Mouse (Mus musculus): ENCODE results near the gene Hmx1.
A peak's percentile ranks its signal among the peaks of the same experiment; 100 is the strongest.

Gene Hmx1

DNA sequence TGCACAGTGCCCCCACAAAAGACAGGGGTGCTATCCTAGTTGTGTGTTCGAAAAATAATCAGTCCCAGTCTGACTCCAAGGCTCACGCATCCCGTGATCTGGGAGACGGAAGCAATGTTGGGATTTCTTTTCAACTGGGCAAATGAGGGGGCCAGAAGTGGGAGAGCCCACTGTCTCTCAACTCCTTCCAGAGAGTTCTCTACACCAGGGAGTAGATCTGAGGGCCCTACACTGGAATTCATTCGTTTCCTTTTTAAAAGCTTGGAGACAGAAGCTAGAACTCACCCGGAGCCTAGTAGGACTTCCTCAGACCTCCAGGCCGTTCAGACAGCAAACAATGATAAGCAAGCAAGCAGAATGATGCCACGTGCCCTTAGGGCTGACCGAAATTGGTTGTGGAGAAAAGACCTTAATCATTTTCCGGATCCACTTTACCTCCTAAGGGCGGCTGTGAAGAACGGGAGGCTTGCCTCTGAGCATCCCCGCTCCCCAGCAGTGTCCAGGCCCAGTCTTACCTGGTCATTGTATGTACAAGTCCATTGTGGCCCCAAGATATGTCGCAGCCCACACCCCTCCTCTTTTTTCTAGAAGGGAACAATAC is 9.5 kb downstream of the Hmx1 start:
- no peak for DNase-seq

DNA sequence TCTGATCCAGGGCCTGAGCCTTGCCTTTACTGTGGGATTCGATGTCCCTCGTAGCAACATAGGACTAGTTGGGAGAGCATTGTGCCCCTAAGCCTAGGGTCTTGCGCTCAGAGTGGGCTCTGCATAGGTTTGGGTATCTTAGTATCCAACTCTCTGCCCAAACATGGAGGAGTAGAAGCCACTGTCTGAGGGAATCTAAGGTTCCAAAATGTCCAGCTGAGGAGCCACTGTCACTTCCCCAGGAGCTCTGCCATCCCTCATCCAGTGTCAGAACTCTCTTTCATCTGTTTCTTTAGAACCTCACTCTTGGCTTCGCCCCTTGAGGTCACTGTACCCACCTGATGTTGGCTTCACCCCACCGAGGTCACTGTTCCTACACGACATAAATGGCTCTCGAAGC is 10.2 kb downstream of the Hmx1 start:
- DNase-seq, result no peak

DNA sequence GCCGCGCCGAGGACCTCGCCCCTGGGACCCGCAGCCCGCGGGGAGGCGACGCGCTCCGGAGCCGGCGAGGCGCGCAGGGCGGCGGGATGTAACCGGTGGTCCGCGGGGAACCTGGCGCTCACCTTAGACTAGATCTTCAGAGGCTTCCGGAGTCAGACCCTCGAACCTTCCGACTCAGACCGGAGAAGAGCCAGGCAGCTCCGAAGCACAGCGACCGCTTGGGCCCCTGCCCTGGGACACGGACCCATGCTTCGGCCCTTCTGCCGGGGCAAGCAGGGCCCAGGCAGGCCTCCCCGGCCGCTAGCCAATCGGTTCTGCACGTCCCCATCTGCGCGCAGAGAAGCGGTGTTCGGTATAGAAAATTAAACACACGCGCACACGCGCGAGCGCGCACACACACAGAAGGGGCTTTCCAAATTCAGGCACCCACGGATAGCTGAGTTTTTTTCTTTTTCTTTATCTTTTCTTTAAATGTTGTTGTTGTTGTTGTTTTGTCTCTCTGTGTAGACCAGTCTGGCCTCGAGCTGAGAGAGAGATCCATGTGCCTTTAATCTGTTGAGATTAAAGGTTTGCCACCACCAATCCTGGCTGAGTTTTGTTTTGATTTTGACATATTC is 10.9 kb downstream of the Hmx1 start:
- DNase-seq, result no peak

DNA sequence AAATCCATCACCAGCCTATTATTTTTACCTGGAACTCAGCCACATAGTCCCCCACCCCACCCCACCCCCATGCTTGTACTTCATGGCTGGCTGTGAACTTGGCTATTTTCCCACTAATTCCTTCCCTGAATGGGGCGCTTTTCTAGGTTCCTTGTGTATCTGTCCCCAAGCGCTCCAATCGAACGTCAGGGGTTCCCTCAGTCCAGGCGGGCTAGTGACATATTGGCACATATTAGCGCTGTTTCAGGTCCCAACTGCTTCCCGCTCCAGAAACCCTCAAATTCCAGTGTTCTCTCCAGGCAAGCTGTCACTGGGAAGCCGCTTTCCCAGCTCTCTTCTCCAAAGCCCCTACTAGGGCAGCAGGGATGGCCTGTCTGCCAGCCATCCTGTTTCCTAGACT is 12.3 kb downstream of the Hmx1 start:
- no peak for DNase-seq

DNA sequence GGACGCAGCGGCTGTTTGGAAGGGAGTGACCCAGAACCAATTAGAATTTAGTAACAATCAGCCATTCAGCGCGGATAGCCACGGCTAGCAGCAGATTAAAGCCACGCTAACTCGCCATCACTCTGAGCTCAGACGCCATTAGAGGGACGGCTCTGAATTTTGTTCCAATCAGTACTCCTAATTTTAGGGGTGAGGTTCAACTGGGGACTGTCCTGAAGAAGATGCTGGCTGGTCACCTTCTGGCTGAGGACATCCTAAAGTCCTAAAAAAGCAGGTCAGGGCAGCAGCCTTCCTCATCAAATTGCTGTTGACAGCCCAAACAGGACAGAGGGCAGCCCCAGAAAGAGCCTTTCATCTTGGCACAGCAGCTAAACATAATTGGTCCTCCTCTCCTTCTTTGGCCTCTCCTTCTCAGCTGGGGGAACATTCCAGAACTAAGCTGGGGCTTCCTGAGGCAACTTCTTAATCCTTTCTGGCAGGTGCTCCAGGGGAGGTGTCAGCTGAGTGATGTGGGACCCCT is 18.6 kb downstream of the Hmx1 start:
- DNase-seq, result no peak

DNA sequence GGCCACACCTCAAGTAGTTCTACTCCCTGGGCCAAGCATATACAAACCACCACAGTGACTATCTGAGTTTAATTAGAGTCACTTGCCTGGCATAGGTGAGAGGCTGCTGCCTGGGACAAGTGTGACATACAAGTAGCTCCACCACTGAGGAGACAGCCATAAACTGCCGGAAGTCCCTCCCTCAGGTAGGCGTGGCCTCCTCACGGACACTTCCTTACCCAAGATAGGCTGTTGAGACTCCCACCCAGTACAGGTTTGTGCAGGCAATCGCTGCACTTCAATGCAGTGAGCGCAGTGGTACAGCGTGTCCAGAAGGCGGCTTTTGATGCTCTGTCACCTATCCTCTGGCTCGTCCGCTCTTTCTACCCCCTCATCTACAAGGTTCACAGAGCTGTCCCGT is 22.1 kb downstream of the Hmx1 start:
- DNase-seq, result no peak

DNA sequence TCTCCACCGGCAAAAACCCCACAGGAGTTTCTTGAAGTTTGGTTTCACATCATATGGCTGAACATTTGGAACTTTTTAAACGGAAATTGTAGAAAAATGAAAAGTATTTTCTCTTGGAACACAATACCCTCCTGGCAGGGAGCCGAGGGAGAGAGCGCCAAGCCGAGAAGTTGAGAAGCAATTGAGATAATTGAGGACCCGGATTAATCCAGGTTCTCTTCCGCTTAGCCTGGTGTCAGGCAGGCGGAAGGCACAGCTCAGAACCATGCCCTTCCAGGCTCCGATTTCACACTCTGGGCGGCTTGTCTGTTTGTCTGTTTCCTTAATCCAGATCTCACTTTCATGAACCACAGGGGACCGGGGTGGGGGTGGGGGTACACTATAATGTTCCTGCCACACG is 23.9 kb downstream of the Hmx1 start:
- no peak for DNase-seq

DNA sequence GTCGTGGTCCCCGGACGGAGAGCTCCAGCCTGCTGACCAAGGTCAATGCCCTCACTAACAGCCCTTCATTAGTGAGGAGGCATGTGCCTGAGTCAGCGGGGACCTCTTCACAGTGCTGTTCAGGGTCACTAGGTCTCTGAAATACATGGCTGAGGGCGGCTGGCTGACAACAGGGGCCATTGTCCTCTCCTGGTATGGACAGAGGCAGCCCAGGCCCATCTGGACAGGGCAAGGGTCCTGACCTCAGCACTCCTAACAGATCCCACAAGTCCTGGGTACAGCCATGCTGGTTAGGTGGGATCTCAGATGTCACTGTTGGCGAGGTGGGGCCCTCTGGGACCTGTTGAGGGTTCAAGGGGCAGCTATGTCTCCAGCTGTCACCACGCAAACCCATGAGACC is 28.8 kb downstream of the Hmx1 start:
- DNase-seq, result no peak

DNA sequence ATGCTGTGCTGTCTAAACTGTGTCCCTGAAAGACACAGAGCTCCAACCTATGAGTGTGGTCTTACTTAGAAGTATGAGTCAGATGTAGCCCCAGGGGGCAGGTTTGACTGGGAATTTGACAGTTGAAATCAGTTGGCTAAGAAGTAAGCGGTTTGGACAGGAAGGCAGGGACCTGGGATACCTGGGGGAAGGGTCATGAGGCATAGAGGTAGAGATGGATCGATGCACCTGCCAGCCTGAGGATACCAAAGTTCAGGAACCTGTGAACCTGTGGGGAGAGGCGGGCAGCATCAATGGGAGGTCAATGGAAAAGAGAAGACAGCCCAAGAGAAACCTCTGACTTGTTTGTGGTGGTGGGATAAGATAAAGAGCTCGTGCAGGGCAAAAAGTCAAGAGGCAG is 32.7 kb downstream of the Hmx1 start:
- no peak for DNase-seq

DNA sequence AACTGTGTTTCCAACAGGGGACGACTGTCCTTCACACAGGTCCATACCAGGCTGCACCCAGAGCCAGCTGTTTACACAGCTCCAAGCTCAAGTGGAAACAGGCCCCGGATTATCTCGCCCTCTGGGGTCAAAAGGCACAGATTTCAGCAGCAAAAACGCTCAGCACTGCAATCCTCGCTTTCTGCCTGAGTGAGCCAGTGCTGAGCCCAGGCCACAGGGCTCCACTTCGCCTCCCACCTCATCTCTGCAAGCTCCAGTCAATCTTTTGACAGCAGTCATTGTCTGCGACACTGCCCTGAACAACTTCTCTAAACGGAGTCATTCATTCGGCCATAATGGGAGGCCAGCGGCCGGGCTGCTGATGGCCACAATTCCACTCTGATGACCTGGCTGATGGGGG is 36.3 kb downstream of the Hmx1 start:
- DNase-seq, result no peak

DNA sequence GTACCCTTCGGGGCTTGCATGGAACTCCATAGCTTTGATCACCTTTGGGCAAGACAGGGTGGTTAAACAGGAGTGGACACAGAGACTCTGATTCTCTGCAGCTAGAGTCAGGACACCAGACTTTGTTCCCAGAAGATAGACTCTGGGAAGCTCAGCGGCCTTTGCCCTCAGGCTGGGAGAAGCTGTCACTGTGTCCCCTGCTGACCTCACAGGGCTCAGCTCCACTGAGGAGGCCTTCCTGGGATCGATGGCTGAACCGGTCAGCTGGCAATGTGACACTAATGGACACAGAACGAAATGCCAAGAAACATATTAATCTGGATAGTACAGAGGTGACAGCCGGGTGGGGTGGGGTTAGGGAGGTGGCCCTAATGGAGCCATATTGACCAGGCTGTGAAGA is 39.0 kb downstream of the Hmx1 start:
- DNase-seq, result no peak

DNA sequence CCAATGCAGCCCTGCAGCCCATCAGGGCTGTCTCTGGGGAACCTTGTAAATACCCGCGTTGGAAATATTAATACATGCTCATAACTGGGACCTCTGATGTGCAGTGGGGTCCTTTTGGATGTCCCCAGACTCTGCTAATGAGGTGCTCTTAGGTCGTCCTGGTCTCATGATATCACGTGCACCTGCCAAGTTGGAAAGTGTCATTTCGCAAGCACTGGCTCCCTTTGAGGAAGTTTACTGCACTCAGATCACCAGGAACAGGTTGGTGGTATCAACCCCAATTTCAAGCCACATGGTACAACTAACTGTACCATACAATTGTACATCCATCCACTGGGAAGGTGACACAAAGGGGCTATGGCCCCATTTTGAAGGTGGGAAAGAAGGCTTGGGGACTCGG is 39.5 kb downstream of the Hmx1 start:
- no peak for DNase-seq

DNA sequence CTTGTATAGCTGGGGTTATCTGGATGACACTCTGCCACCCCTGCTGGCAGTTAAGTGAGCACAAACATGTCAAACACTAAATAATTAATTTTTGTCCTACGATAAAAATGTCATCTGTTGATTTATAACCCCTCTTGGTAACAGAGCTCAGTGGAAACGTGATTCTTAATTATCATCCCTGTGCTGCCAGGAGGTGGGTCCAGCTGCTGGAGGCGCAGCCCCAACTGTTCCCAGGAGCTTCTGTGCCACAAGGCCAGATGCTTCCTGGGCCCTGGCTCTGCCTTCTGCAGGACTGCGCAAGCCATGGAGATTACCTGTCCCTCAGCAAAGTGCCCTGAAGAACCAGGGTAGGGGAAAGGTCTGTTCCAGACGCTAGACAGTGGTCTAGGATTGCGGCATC is 43.2 kb downstream of the Hmx1 start:
- no peak for DNase-seq

DNA sequence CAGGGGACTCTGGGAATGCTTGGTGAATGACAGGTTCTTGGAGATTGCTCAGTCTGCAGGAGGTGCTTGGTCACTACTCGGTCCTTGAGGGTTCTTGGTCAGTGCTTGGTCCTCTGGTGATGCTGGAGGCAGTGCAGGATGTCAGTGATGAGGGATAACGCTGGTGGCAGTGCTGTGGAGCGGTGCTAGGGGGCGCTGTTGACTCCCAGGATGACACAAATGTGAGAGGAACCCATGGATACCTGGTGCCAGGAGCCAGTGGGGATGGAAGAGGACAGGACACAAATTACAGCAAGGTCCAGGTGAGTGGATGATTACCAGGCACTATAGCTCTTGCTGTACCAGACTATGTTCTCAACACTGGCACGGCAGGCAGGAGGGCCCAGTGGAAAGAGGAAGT is 45.1 kb downstream of the Hmx1 start:
- DNase-seq, result no peak

DNA sequence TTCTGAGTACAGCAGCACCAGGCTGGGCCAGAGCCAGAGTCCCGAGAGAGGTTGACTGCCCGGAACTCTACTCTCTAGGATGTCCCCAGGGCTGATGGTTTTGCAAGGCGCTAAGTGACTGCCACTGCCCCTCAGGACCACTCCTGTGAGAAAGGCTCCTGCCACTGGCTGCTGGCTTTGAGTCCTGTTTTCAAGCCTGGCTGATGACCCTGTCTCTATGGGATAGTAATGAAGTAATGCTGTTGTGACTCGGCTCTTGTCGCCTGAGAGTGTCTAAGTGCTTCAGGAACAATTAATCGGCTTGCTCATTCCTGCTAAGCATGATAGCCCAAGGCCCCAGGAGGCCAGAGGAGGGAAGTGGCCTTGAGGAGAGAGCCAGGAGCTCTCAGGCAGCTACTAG is 45.8 kb downstream of the Hmx1 start:
- no peak for DNase-seq

DNA sequence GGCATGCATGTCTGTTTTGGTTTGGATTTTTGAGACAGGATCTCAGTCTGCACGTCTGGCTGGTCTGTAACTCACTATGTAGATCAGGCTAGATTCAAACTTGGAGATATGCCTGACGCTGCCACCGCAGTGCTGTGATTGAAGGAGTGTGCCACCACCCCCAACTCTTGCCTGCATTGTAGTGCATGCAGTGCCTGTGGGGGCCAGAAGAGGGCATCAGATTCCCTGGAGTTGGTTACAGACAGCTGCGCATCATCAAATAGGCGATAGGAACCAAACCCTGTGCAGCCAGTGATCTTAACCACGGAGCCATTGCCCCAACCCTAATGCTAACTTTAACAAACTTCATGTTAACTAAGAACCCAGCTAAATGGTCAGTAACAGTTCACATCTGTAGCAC is 49.9 kb downstream of the Hmx1 start:
- no peak for DNase-seq

DNA sequence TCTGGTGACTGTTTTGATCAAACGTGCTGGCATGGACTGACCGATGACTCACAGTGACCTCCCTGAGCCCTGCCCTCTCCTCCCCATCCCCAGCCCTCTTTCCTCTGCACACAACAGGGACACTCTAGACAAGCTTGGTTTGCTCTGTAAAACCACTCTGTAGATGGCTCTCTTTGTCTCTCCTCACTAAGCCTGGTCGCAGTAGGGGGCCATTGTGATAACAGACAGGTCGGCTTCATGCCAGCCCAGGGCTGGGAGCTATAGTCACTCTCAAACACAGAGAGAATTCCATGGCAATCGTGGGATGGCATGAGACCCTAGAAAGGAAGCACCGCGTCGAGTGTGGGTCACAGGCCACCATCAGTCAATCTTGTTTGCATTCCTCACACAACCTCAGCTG is 51.6 kb downstream of the Hmx1 start:
- no peak for DNase-seq

DNA sequence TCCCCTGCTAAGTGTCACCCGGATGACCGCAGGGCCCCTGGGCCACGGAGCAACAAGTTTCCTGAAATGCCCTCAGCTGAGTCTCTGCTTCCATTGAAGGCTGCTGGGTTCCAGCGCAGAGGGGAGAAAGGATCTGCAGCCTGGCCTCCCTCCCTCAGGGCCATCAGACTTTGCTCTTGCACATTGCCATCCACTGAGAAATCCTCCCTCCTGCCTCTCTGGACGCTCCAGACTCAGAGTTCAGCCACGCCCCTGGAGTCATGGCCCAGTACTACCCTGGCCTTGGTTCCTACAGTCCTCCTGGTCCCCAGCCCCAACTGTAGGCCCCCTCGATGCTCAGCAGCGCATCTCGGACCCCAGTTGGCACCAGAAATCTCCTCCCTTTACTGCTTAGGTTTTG is 52.5 kb downstream of the Hmx1 start:
- DNase-seq, result no peak

DNA sequence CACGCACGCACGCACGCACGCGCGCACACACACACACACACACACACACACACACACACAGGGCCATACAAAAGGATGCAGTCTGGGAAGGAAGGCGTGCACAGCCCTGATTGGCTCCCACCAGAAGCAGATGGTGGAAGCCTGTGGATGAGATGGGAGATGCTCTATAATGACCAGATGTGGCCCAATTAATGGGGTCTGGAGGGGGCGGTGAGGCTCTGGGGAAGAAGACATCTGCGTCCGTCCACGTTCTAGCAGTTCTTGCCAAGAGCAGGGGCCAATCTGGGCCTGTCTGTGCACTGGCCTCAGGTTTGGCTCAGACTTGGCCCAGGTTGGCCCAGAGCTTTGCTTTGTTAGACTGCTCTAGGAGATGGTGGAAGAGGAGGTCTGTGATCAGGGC is 55.8 kb downstream of the Hmx1 start:
- no peak for DNase-seq

DNA sequence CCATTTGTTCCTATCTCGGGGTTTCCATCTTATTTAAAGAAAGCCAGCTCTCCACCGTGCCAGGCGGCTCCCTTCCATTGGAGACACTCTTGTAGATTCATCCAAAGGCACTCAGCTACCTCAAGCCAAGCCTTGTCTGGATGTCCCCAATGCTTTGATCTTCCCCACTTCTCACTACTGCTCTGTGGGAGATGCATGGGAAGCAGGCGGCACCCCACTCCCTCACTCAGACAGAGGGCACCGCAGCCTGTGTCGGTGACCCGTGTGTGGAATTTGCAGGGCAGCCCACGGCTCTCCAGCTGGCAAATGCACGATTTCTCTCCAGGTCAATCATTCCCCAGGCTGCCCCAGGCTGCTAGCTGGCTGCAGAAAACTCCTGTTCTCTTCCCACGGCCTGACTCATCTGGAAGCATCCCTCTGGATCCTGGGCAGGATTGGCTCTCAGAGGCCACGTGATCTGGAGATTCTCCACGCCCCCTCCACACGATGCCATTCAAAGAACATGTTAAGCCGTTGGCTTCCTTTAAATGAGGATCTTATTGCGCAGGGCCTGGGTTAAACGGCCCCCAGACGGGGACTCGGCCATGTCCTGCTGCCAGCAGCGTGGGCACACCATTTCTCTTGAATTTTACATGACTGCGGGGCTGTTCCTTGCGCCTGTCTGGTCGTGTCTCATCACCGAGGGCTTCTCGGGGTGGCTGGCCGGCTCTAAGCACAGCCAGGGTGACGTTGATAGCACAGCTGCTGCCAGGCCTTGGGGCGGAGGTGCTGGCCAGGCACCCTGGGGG is 58.9 kb downstream of the Hmx1 start:
- peak; percentile 3 for DNase-seq
